8 mouse cellular contexts compared by ENCODE assay signal in the genomic region with DNA sequence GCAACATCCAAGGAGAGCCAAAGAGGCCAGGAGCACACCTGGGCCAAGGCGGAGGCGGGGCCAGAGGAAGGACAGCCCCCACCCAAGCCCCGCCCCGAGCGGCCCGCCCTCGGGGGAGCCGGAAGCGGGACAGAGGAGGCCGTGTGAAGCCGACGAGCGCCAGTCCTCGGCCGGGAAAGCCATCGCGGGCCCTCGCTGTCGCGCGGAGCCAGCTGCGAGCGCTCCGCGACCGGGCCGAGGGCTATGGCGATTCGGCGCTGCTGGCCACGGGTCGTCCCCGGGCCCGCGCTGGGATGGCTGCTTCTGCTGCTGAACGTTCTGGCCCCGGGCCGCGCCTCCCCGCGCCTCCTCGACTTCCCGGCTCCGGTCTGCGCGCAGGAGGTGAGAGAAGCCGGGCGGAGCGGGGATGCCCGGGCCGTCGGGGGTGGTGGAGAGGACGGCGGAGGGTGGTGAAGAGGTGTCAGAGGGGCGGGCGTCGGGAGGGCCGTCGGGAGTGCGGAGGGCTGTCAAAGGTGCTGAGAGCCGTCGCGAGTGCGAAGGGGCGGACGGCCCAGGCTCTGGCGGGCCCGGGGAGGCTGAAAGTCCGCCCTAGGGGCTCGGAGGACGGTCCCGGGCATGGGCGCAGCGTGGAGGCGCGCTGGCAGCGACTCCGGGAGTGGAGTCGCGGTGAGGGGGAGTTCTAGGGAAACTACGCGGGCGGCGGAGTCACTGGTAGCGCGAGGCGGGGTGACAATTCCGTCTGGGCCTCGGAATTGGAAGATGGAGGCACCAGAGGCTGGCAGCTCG. TPM values are rescaled to one million over a fixed set of nuclear protein-coding genes. Genes with fewer than 3 reads are reported as not detected.
A peak's percentile ranks its signal among the peaks of the same experiment; 100 is the strongest.
DNase-seq lines count a peak whose midpoint lies in the region; TF ChIP-seq lines count a peak whose summit lies in the region.

TSS of gene Il17ra (plus strand) at position 162 of the 786 bp plus-strand sequence.

- in situ Hi-C loops in ES-E14 (cut with MboI; ENCODE audit: low sequenced_read_pairs in 2 of 2, unreplicated experiment in 2 of 2), result no loop called here

- H3K9me3 ChIP-seq in ES-E14 (ENCODE audit: control insufficient read depth, insufficient read depth, low read depth, low read length), result no peaks in the 10 kb centered on the region
- H3K9me3 ChIP-seq in forebrain, embryonic 10.5 days, result no peaks in the 10 kb centered on the region
- no peaks in the 10 kb centered on the region for H3K9me3 ChIP-seq in megakaryocyte, embryonic 14.5 days

- peak within 1 kb of the TSS; percentile 69 for H3K9ac ChIP-seq in ES-E14 (ENCODE audit: insufficient read depth, low read depth, low read length, poor library complexity, severe bottlenecking)

- peak; percentile 60 for DNase-seq in ES-E14 (ENCODE audit: low read depth, low spot score)
- DNase-seq in adrenal gland, postnatal 14 days, result peak; percentile 90
- DNase-seq in forebrain, embryonic 10.5 days (ENCODE audit: extremely low spot score, low spot score), result peak; percentile 69
- peak; percentile 58 for DNase-seq in heart, postnatal 25 days (ENCODE audit: low spot score)
- DNase-seq in large intestine, adult 2 months (ENCODE audit: low read depth, low spot score), result peak; percentile 61
- DNase-seq in right cerebral cortex, postnatal 14 days, result peak; percentile 42
- peak; percentile 83 for DNase-seq in yolk sac, embryonic 10.5 days (ENCODE audit: low spot score)

- intact Hi-C loops in heart, postnatal 25 days (cut with DNase I), result no loop called here

- H3K4me1 ChIP-seq in ES-E14 (ENCODE audit: control insufficient read depth in 2 of 2, insufficient read depth in 2 of 2, low read length in 2 of 2, poor library complexity in 1 of 2), result peaks cover 0 to 5% of the 10 kb centered on the region in 2 experiments; a peak in 2 of 4 replicates
- peaks cover 19% of the 10 kb centered on the region for H3K4me1 ChIP-seq in forebrain, embryonic 10.5 days
- peaks cover 56% of the 10 kb centered on the region for H3K4me1 ChIP-seq in megakaryocyte, embryonic 14.5 days

- under 1% methylated on average over 90 of the region's 90 CpGs for WGBS in forebrain, embryonic 10.5 days
- WGBS in large intestine, adult 2 months, result 1% methylated on average over 90 of the region's 90 CpGs

- peak within 1 kb of the TSS; percentile 74 to 75 for H3K4me3 ChIP-seq in ES-E14 (ENCODE audit: insufficient read depth in 1 of 2, low read depth in 1 of 2, low read length in 2 of 2, poor library complexity in 1 of 2, severe bottlenecking in 1 of 2)
- peak within 1 kb of the TSS; percentile 70 for H3K4me3 ChIP-seq in forebrain, embryonic 10.5 days
- H3K4me3 ChIP-seq in megakaryocyte, embryonic 14.5 days (replicated peaks), result peak within 1 kb of the TSS; percentile 96

- H3K36me3 ChIP-seq in ES-E14 (ENCODE audit: control insufficient read depth, insufficient read depth, low read length, poor library complexity, severe bottlenecking), result no peaks in the 10 kb centered on the region
- H3K36me3 ChIP-seq in forebrain, embryonic 10.5 days (replicated peaks), result no peaks in the 10 kb centered on the region
- peaks cover under 1% of the 10 kb centered on the region for H3K36me3 ChIP-seq in megakaryocyte, embryonic 14.5 days (replicated peaks; ENCODE audit: low read length)

- H3K27me3 ChIP-seq in forebrain, embryonic 10.5 days (ENCODE audit: poor library complexity, severe bottlenecking), result peaks cover 54% of the 10 kb centered on the region
- peaks cover 3% of the 10 kb centered on the region for H3K27me3 ChIP-seq in megakaryocyte, embryonic 14.5 days (replicated peaks)

- no peak within 1 kb of the TSS for H3K27ac ChIP-seq in ES-E14 (ENCODE audit: insufficient read depth, low read depth, low read length, poor library complexity, severe bottlenecking)
- H3K27ac ChIP-seq in forebrain, embryonic 10.5 days, result peak within 1 kb of the TSS; percentile 78

TF ChIP-seq in ES-E14, 5 proteins besides CTCF, POLR2A, EP300 and RAD21:
- TF ChIP-seq ZNF384 (IDR thresholded peaks at IDR 0.05; ENCODE audit: low read depth, low read length), result no peak
- no peak for TF ChIP-seq HCFC1 (IDR thresholded peaks at IDR 0.05; ENCODE audit: borderline replicate concordance, insufficient read depth, low read length)
- TF ChIP-seq MAFK (IDR thresholded peaks at IDR 0.05; ENCODE audit: insufficient read depth, low read depth, low read length), result no peak
- no peak for TF ChIP-seq CHD2 (IDR thresholded peaks at IDR 0.05; ENCODE audit: low read depth, low read length)

RNA-seq across cellular contexts. Expression of gene Il17ra, which starts in this region (rescaled TPM):
- total RNA-seq in ES-E14 (2012; rRNA removed), result 7.0 and 9.1 TPM in 2 replicates
- total RNA-seq in adrenal gland, postnatal 14 days (2021), result 9.1 and 15.0 TPM in 2 replicates
- polyA plus RNA-seq in forebrain, embryonic 10.5 days (2016; fragmentation: Nextera tagmentation; extraction: Ambion mirVana), result 4.1 and 4.4 TPM in 2 replicates
- 1 to 10 TPM; 2.4 to 3.0 TPM for total RNA-seq in heart, postnatal 25 days (2021)
- 16.0 and 25.0 TPM in 2 replicates for polyA plus RNA-seq in large intestine, adult 2 months (2012; rRNA removed)
- 8.7 and 11.2 TPM in 2 replicates for polyA plus RNA-seq in megakaryocyte, embryonic 14.5 days (2012; ENCODE audit: insufficient read depth, low replicate concordance)
